In genomic region chr9:116187181-116187731, GRCm38 (mm10) we compare ENCODE assay signal across 17 mouse cellular contexts. TPM values are rescaled to one million over a fixed set of nuclear protein-coding genes. Genes with fewer than 3 reads are reported as not detected.
DNase-seq lines count a peak whose midpoint lies in the region; ATAC-seq and TF ChIP-seq lines count a peak whose summit lies in the region.
"Had no signal": no experiment of that assay in that cellular context is flagged by ENCODE, and none has a peak within 500 bp of the region (broad histone marks: within the 10 kb centered on the region; RNA-seq: fewer than 3 reads in every experiment).

No protein-coding gene starts in this region.

- DNase-seq in kidney, adult 2 months, result peak; percentile 78
- DNase-seq in kidney, postnatal 10 days, result no peak
- DNase-seq in kidney, postnatal 14 days, result peak; percentile 43
- DNase-seq in cerebellum, adult 18-20 months, result no peak
- DNase-seq in heart, adult 18-20 months, result no peak
- no peak for DNase-seq in layer of hippocampus, adult 18-20 months (ENCODE audit: low spot score in 2 of 2)
- DNase-seq: cerebellum, postnatal 14 days; gastrocnemius, postnatal 10 days; right cerebral cortex, adult 18-20 months; thymus, postnatal 25 days had no signal

- no peak for TF ChIP-seq CTCF in kidney, adult 2 months (conservative IDR thresholded peaks at IDR 0.05; ENCODE audit: insufficient read depth, insufficient read length, low read depth, low read length)

- no peak for TF ChIP-seq POLR2A in kidney, adult 2 months (IDR thresholded peaks at IDR 0.05; ENCODE audit: low read depth, low read length)

- H3K27me3 ChIP-seq in kidney, adult 2 months (replicated peaks; ENCODE audit: control insufficient read depth, insufficient read depth, low read length), result no peaks in the 10 kb centered on the region
- H3K27me3 ChIP-seq: embryonic facial prominence, embryonic 13.5 days; hindbrain, embryonic 12.5 days; neural tube, embryonic 15.5 days had no signal

- no peak overlapping the region for H3K4me3 ChIP-seq in kidney, adult 2 months (ENCODE audit: insufficient read depth, low read depth, low read length)
- H3K4me3 ChIP-seq: embryonic facial prominence, embryonic 13.5 days; hindbrain, embryonic 12.5 days; neural tube, embryonic 15.5 days had no signal

- H3K36me3 ChIP-seq in kidney, adult 2 months (ENCODE audit: control insufficient read depth, insufficient read depth, low read length), result no peaks in the 10 kb centered on the region
- H3K36me3 ChIP-seq: embryonic facial prominence, embryonic 13.5 days; G1E; hindbrain, embryonic 12.5 days; neural tube, embryonic 15.5 days had no signal

- peaks cover 8% of the 10 kb centered on the region; the same call in 1 of the 2 replicates for H3K4me1 ChIP-seq in kidney, adult 2 months (ENCODE audit: control insufficient read depth, insufficient read depth, low read length)
- H3K4me1 ChIP-seq: hindbrain, embryonic 12.5 days; neural tube, embryonic 15.5 days had no signal

- WGBS in kidney, adult 2 months, result 54% methylated on average over 10 of the region's 10 CpGs

- ATAC-seq in CD4-positive, CD25-positive, alpha-beta regulatory T cell, adult 4 months, result peak; percentile 13
- ATAC-seq in megakaryocyte, adult 5-6 weeks (ENCODE audit: poor library complexity, severe bottlenecking), result peak; percentile 54

- no peak overlapping the region for H3K27ac ChIP-seq in kidney, adult 2 months (ENCODE audit: insufficient read depth, low read depth, low read length)
- H3K27ac ChIP-seq: embryonic facial prominence, embryonic 13.5 days; hindbrain, embryonic 12.5 days; macrophage; neural tube, embryonic 15.5 days had no signal

RNA-seq across cellular contexts. Expression of gene Tgfbr2, which starts 12.1 kb away (rescaled TPM):
- polyA plus RNA-seq in kidney, adult 2 months (2012; rRNA removed), result 45.8 and 46.4 TPM in 2 replicates
- 10 to 100 TPM; 24.3 to 26.3 TPM for polyA plus RNA-seq in CD4-positive, CD25-positive, alpha-beta regulatory T cell, adult 4 months (2017; shearing (Covaris generic))
- 16.9 and 18.4 TPM in 2 replicates for total RNA-seq in megakaryocyte, adult 5-6 weeks (2015)
- total RNA-seq in megakaryocyte, adult 5-6 weeks (2017), result 14.8 and 18.9 TPM in 2 replicates
- total RNA-seq in heart, adult 18-20 months (2021), result 10 to 100 TPM; 28.7 to 33.6 TPM
- total RNA-seq in layer of hippocampus, adult 18-20 months (2021), result 10 to 100 TPM in 1 of 2 experiments, 1 to 10 TPM in 1; 9.6 to 11.2 TPM
- polyA plus RNA-seq: G1E had no signal

Comparison
In these comparisons a context has a peak if more than half of its experiments do, and no peak if none do; other contexts are left out.
1. DNase-seq: peak in kidney, adult 2 months (single experiment) and kidney, postnatal 14 days (single experiment); none in kidney, postnatal 10 days (single experiment), cerebellum, adult 18-20 months (0 of 2), heart, adult 18-20 months (0 of 2) and layer of hippocampus, adult 18-20 months (0 of 2).